Mouse (Mus musculus) kidney, adult 8-10 months (tissue): ENCODE data around the gene Eda.

Experiments
- DNase-seq, 2 experiments: peaks; one replicate each; pipeline ENCODE4 v3.0.0; 2022

The Eda gene

DNA sequence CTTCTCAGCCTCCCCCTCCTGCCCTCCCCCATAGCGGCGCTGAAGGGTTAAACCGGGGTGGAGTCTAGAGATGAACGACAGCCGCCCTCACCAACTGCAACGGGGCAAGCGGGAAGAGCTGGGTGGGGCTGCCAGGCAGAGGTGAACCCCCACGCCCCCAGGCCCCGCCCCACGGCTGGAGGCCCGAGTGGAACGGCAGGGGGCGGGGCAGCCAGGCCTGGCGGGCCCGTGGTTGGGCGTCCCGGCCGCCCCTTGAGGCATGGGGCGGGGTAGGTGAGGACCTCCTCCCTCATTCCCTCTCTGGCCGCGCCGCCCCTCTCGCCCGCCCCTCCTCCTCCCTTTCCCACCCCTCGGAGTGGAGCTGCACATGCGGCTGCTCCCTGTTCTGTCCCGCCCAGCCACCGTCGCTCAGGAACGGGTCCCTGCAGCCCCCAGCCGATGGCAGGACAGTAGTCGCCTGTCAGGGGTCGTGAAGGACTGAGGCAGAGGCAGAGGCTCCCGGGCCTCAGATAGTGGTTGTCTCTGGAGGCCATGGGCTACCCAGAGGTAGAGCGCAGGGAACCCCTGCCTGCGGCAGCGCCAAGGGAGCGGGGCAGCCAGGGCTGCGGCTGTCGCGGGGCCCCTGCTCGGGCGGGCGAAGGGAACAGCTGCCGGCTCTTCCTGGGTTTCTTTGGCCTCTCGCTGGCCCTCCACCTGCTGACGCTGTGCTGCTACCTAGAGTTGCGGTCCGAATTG, at the start of gene Eda:
TSS of gene Eda (plus strand) at position 357 of the 735 bp plus-strand sequence.
- peak; percentile 80 to 84 for DNase-seq

DNA sequence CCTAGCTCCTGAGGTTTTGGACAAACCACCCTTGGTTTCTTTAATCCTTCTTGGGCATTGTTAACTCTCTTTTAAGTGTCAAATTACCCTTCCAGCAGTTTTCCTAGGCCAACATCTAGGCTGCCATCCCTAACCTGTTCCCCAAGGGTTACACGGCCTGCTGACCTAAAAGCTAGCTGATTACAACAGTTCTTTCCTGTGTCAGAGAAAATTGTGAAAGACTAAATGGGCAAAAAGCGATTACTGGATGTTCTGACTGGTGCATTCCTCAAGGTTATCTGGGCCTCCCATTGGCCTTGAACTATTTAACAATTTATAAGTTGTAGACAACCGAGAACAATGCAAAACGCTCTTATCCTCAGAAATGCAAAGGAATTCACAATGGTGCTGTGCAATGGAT, 14.4 kb upstream of the Eda start:
- no peak for DNase-seq

DNA sequence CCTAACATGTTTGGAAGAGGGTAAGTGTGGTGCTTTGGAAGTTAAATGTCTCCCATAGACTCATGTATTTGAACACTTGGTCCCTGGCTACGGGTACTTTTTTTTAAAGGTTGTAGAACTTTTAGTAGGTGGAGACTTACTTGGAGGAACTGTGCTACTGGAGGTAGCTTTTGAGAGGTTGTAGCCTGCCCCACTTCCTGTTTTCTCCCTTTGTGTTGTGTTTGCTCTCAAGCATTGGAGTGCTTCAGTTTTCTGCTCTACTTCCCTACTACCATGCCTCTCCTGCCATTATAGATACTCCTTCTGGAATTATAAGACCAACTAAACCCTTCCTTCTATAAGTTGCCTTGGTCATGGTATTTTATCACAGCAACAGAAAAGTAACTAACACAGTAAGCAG, 5.3 kb upstream of the Eda start:
- DNase-seq, result no peak

DNA sequence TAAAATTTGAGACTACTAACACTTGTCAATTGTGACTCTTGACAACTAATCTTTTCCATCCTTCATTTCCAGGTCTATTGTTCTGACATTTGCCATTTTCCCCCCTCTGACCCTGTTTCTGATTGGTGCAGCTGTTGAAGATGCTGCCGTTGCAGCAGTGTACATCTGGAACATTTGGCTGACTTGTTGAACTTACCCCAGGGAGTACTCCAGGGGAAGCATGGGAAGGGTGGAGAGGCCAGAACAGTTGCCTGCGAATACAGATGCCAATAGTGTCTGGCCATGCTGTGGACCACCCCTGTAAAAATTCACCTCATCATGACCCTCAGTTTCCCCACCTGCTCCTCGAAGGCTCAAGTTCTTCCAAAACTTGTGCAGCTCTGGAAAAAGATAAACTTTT, 1.0 kb upstream of the Eda start:
- no peak for DNase-seq

DNA sequence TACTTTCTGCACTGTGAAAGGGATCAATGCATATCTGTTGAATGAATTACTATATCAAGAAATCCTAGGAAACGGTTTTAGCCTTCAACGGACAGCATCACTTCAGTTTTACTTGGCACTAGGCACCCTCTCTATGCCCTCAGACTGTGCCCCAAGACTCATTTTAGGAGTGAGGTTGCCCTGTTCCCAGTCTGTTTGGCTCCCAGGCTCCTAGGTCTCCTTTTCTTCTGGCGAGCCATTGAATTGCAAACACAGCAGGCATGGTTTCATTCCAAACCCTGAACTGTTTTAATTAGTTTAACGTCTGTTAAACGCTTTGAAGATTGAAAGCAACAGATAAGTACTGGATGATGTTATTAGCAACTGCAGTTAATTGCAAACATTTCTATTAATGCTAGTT, 603 bp upstream of the Eda start:
- DNase-seq, result peak in 1 of 2 experiments; percentile 0

DNA sequence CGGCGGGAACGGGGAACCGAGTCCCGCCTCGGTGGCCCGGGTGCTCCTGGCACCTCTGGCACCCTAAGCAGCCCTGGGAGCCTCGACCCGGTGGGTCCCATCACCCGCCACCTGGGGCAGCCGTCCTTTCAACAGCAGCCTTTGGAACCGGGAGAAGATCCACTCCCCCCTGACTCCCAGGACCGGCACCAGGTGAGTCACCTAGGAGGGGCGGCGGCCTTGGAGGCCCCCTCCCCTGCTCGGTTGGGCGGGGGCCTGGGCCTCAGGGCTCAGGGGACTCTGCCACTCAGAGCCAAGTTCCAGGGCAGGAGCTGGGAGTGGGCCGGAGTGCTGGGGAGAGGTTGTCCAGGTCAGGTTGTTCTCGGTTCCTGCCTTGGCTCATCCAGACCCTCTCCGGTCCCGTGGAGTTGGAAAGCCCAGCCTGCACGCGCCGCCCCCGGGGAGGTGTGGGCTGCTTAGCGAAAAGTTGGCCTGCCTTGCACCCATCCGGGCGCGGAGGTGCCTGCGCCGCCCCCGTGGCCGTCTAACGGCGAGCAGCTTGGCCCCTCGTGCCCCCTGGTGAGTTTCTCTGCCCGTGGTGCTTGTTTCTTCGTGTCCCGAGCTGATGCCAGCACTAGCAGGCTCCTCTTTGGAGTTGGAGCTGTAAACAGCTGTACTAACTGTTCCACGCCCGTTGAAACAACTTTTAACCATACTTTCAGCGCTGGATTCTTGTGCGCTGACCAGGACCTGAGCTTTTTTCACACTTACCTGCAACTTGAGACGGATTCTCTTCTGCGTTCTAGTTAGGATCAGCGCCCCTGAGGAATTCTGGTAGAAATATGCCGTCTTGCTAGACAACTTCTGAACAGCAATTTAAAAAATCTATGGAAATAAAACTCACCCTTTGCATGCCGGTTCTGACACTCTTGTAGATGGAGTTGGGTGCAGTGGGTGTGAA, 849 bp downstream of the Eda start:
- peak; percentile 3 to 4 for DNase-seq

DNA sequence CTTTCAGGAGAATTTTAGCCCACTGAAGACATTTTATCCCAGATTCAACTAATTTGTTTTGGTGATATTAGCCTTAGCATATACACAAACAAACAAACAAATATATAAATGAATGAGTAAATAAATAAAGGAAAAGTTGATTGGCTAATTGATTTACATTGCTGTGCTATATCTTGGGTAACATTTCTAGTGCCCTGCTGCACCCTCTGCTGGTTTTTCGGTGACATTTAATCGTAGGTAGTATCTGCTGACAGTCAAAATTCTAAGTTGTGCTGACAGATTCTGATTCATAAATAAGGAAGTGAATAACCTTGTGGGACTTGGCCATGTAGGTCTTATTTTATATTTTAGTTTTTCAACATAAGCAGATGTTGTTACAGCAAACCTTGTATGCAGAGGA, 2.9 kb downstream of the Eda start:
- no peak for DNase-seq

DNA sequence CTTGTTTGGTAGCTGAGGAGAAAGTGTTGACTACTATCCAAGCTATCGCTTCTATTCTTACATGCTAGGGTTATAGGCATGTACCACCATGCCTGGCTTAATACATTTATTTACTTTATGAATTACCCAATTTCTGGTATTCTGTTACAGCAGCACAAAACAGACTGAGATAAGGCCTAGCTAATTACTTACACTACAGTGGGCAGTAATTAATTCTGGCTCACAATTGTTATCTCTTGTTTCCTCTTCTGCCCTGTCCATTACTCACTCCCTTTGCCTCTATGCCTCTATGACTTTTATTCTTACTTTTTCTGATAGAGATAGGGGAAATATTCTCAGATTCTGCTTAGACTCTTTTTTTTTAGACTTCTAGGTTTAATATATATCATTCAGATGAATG, 18.0 kb downstream of the Eda start:
- DNase-seq, result no peak

DNA sequence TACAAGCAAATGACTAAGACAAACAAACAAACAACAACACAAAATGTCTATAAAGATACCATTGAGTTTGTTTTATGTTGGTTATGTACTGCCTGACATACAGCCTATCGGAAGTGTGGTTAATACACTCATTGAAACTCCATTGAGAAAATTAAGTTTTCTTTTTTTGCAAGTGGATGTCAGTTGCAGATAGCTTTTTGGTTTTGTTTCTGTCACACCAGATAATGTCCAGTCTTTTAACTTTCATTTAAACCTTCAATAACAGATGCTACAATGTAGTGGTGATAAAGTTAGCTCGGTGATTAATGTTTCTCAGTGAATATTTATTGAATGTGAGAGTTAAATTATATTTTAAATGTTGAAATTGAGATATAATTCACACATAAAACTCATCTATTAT, 23.9 kb downstream of the Eda start:
- DNase-seq, result no peak

DNA sequence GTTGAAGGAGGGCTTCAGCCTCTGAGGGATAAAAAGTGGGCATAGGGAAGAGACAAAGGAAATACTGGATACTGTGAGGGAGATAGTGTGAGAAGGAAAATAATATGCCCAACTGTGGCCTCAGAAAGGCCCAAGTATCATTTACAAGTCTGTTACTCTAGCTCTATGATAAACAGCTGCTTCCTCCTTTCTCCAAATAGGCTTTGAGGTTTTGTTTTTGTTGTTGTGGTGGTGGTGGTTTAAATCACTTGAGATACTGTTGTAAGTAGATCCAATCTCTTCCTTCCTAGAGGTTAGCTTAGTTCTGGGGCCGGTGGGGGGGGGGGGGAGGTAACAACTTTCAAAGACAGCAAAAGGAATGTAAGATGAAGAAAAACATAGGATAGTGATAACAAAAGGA, 143.0 kb downstream of the Eda start:
- no peak for DNase-seq

DNA sequence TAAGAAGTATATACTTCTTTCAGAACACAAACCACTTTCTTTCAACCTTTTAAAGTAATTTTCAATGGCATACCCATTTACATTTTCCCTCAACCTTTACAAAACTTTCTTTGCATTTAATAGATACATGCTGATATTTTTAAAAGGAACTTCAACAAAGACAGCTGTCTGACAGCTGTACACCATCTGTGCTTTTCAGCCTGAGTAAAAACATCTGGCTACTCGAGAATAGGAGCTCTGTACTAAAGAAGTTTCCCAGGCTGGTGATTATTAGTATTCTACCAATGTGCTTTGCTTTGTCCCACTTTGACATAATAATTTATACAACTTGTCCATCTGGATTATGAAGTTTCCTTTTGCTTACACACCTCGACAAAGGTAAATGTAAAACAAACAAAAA, 219.9 kb downstream of the Eda start:
- no peak for DNase-seq

DNA sequence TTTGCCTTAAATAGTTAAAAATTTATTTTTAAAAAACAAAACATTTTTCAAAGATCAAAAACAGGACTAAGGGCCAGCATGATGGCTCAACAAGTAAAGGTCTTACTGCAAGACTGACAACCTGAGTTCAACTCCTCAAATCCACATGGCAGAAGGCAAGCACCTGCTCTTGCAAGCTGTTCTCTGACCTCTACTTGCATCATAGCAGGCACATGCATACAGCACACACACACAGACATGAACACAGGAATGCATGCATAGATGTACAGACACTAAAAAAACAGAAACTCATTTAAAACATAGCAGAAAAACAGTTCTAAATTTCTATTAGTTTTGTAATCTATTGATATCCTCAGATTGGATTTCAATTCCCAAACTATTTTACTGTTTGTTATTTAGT, 338.2 kb downstream of the Eda start:
- no peak for DNase-seq

DNA sequence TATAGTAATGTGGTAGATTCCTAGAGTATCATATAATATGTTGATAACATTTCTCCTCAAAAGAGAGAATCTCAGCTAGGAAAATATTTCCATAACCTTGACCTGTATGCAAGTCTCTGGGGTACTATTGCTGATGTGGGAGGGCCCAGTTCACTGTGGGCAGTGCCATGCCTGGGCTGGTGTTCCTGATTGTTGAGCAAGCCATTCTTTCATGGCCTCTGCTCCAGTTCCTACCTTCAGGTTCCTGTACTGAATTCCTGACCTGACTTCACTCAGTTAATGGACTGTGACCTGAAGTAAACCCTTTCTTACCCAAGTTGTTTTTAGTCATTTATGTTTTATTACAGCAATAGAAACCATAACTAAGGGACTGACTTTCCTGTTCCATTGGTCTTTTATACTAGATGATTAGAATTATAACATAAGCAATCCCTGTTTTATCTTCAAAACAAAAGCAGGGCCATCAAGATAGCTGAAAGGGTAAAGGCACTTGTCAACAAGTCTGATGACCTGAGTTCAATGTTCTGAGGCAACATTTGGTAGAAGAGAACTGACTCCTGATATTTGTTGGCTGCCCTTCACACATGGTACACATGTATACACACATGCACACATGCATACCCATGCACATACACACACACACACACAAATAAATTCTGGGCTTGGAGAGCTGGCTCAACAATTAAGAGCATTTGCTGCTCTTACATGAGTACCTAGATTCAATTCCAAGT, 338.9 kb downstream of the Eda start:
- no peak for DNase-seq

DNA sequence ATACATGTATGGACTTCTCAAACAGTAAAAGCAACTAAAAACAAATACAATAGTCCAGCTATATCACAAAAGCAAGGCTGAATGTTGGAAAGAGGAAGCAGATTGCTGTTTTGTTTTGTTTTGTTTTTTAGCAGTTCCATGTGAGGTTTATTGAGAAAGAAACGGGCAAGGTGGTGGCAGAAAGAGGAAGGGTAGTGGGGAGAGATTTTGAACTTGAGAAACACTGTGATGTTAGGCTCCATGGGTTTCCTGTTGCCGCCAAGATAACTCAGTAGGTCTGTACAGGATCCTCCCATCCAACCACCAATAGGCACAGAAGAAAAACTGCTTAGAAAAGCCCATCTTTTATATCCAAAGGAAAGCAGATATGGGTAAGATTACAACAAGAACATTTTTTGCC, 365.3 kb downstream of the Eda start:
- DNase-seq, result no peak

DNA sequence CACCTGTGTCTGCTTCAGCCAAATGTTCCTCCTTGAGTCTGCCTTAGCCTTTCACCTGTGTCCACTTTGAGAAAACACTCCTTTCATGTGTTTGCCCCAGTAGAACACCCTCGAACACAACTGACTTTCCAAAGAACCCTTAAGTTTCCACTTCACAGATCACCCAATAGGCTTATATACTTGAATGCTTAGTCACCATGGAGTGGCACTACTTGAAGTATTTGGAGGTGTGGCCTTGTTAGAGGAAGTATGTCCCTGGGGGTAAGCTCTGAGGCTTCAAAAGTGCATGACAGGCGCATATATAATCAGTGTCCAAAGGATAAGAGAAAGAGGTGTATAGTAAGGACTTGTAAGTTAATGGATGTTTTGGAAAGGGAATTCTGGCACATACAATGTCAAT, 369.0 kb downstream of the Eda start:
- DNase-seq, result no peak

DNA sequence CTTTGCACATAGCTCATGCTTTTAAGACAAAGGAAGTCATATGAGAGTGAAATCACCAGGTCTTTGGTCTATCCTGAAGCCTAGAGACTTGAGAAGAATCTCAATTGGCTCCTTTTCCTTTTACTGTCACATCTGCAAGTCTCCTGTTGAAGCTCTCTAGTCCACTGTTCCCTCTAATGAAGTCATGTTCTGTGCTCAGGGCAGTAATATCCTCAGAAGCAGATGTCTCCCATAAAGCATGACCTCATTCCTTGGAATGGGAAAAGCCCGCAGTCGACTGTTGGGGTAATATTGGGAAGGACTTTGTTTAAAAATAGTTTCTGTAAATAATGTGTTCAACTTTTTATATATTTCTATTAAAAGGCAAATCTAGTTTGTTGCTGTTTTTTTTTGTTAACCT, 381.6 kb downstream of the Eda start:
- no peak for DNase-seq

DNA sequence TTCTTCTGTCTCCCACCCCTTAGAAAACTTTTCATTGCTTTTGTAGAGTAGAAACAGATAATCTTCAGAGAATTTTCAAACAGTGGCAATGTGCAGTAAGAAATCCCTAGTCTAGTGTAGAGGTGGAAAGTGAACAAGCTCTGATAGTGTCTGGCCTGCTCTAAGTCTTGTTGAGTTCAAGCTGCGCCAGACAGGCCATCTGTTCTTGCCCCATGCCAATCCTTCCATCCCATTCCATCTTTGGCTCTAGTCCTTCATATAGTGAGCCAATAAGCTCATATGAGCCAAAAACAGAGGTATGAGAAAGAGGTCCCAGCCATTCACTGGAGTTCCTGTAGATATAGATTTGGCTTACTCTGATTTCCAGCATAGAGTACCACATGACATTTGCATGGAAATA, 414.5 kb downstream of the Eda start:
- DNase-seq, result no peak

DNA sequence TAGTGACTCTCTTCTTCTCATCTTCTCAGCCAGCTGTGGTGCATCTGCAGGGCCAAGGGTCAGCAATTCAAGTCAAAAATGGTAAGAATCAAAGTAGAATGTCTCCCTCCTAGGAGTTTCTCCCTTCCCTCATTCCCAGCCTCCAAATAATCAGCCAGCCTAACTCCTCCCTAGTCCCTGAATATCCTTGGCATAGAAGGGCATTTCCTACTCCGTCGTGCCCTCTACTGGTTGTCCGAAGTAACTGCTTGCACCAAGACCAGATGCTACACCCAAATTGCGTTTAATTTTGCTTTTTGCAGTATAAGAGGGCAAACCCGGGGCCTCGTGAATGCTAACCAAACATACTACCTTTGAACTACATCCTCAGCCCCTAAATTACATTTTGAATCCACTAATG, 416.9 kb downstream of the Eda start:
- peak; percentile 1 to 8 for DNase-seq

DNA sequence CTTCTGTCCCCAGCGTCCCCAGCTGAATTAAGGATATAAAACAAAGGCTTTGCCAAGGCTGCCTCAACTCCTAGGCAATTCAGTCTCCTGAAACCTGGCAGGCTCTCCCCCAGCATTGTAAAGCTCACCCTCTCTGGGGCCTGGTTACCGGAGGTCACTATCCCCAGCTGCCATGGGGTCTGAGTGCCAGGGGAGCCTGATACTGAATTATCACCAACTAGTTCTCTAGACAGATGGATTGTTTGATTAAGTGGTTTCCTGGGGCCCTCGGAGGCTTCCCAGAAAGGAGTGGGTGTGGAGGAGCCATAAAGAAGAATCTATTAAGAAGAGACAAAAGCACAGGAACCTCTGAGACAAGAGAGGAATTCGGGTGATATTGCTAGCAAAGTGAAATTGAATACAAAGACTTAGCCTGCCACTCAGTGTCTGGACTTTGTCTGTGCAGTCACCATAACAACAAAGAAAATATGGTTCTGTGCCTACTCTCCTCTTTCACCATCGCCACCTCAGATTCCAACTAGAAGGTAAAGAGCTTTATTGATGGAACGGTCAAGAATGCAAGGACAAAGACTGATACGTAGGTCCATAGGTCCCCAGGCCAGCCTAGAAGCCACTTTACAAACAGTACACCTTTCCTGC, 418.9 kb downstream of the Eda start:
- DNase-seq, result no peak

DNA sequence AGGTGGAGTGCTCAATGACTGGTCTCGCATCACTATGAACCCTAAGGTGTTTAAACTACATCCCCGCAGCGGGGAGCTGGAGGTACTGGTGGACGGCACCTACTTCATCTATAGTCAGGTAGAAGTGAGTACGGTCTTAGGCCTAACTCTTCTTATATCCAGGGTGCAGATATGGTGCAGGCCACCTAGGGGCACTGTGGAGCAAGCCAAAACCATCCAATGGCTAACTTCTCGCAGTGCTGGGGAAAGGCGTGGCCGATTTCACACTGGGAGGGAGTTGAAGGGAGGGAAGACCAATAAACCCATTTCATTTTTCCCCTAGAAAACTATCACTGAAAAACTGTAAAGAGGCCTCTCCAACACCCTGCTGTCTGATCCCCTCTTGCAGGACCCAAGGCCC, 419.6 kb downstream of the Eda start:
- DNase-seq, result peak in 1 of 2 experiments; percentile 1

DNA sequence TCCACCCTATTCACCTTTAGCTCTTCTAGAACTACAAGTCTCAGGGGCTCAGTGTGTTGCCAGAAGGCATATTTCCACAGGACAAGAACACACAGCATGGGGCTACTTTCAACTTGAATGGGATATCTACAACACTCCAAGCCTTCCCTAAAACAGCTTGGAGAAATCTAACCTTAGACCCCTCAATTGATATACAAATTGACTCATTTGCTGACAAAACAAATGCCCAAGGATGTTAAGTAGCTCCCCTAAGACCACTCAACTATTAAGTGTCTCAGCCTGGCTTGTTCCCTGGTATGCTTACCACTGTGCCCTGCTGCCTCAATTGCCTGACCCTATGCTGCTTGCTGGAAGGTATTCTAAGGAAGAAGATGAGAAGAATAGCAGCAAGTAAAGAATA, 425.5 kb downstream of the Eda start:
- DNase-seq, result no peak

DNA sequence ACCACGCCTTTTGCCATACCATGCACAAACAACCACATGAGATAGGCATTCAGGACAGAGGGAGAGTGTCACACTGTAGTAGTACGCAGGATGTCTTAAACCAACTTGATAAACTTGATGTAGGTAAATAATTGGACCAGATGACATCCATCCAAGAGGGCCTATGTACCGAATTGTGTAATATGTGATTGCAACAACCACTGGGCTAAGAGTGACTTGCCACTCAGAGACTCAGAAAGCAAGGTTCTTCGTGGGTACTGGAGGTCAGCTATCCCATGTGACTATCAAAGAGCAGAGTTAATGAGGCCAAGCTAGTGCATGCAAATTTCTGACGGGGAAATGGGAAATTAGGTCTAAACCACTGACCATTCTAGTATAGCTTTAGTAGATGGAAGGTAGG, 426.3 kb downstream of the Eda start:
- DNase-seq, result no peak

DNA sequence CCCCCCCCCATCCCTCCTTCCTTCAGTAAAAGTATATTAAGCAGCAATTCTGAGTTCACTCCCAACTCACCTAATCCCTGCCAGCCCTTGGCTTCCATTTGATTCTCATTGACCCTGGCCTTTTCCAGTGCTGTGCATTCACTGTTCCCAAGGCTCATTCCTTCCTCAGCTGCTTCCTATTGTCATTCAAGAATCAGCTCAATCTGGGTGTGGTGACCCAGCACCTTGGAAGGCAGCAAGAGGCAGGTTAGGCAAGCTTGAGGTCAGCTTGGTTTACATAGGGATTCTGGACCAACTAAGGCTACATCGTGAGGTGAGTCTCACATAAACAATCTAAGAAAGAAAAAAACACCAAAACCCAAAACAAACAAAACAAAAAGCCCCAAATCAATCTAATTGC, 433.8 kb downstream of the Eda start:
- no peak for DNase-seq
